Mouse (Mus musculus): ENCODE measurements around the gene Rnft2.

DNA sequence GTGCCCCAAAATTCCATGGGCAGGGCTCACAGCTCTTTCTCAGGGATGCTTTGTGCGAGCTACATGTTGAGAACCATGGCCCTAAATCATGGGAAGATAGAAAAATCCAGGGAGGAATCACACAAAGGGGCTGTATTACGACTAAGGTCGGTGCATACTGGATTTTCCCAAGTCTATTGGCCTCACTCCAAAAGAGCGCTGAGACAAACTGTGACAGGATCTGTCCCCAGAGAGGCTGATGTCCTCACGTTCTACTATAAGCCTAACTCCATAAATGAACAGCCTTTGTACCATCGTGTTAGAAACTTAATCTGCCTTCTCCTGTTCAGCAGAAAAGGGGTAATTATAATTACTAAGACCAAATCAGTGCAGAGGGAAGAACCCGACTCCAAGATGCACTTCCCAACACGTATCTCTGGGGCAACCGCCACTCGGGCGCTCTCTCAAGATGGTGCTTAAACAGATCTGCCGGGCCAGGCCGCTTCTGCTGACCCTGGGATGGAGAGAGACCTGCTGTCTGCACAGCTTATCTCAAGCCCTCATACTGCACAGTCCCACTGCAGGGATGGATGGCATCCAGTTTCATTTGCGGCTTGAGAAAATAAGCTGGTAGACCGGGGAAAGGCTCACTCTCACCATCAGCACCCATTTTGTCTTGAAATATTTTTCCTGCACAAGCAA, 98.8 kb downstream of the Rnft2 start:
- TF ChIP-seq POLR2AphosphoS5 (IDR thresholded peaks at IDR 0.05; ENCODE audit: borderline replicate concordance, low read depth, low read length): no peak
- no peak for TF ChIP-seq EP300 (IDR thresholded peaks at IDR 0.05; ENCODE audit: low read depth in 1 of 2, low read length in 2 of 2)
- TF ChIP-seq GABPA (IDR thresholded peaks at IDR 0.05; ENCODE audit: low read depth, low read length): no peak
- TF ChIP-seq MAFK (IDR thresholded peaks at IDR 0.05; ENCODE audit: borderline replicate concordance, low read depth, low read length): no peak
- TF ChIP-seq ZC3H11A (IDR thresholded peaks at IDR 0.05; ENCODE audit: low read depth, low read length): no peak
- no peak for TF ChIP-seq POLR2AphosphoS2 (IDR thresholded peaks at IDR 0.05; ENCODE audit: low read length)
- TF ChIP-seq TBP (IDR thresholded peaks at IDR 0.05; ENCODE audit: low read depth, low read length): no peak
- TF ChIP-seq TAL1 (IDR thresholded peaks at IDR 0.05; ENCODE audit: low read length): no peak
- TF ChIP-seq POLR2A (IDR thresholded peaks at IDR 0.05; ENCODE audit: control insufficient read depth in 1 of 2, insufficient read depth in 1 of 2, low read depth in 1 of 2, low read length in 2 of 2, poor library complexity in 1 of 2): no peak
- no peak for TF ChIP-seq ELF1 (IDR thresholded peaks at IDR 0.05; ENCODE audit: low read depth, low read length)
- no peak for TF ChIP-seq MEF2A (IDR thresholded peaks at IDR 0.05; ENCODE audit: extremely low read depth, insufficient replicate concordance, low read depth, low read length, poor library complexity, severe bottlenecking)
- TF ChIP-seq E2F4 (IDR thresholded peaks at IDR 0.05; ENCODE audit: borderline replicate concordance, low read depth, low read length): no peak
- no peak for TF ChIP-seq MYB (IDR thresholded peaks at IDR 0.05; ENCODE audit: low read depth, low read length)
- no peak for TF ChIP-seq CTCF (IDR thresholded peaks at IDR 0.05 in 2 of 3, conservative IDR thresholded peaks at IDR 0.05 in 1 of 3; ENCODE audit: control insufficient read depth in 1 of 3, insufficient read depth in 1 of 3, low read depth in 2 of 3, low read length in 3 of 3, poor library complexity in 1 of 3, severe bottlenecking in 1 of 3)
